Mouse (Mus musculus) common myeloid progenitor, adult 5-6 weeks (primary cell): ENCODE measurements around the gene Cc2d2b. TPM values are rescaled to one million over a fixed set of nuclear protein-coding genes. Genes with fewer than 3 reads are reported as not detected.
A peak's percentile ranks its signal among the peaks of the same experiment; 100 is the strongest.

Source experiments
- ATAC-seq: replicated peaks from 2 replicates; pipeline ENCODE4 v1.8.0; 2016; ENCODE audit warnings: low read depth, mild to moderate bottlenecking, moderate TSS enrichment, inconsistent platforms; ENCODE audit not compliant: poor library complexity, severe bottlenecking
- total RNA-seq: library from RNA; stranded (forward); fragments of 200-1000, 187-1606 nt; gene quantifications from 2 replicates; pipeline ENCODE4 v1.2.3, GENCODE M21; 2017

Gene Cc2d2b
- total RNA-seq, 1 experiment from 2014 or later: 1.5 TPM

- ATAC-seq: peak; percentile 83
These were observed 82.3 kb downstream of the Cc2d2b start, which contains the start of gene Ccnj for GRCm38 (mm10) chr19:40830703-40831415. Ccnj (plus strand) TSS chr19:40831279.

- ATAC-seq: peak; percentile 34; the same call in 1 of the 2 replicates
These were observed 83.1 kb downstream of the Cc2d2b start for GRCm38 (mm10) chr19:40831416-40832201.

- ATAC-seq: peak; percentile 24; the same call in 1 of the 2 replicates
These were observed 83.8 kb downstream of the Cc2d2b start for GRCm38 (mm10) chr19:40832361-40832760.

- no peak for ATAC-seq
These were observed 85.9 kb downstream of the Cc2d2b start for GRCm38 (mm10) chr19:40834436-40834835.

GRCm38 (mm10) chr19:40838205-40838604 lies 89.7 kb downstream of the Cc2d2b start:
- no peak for ATAC-seq

GRCm38 (mm10) chr19:40840303-40840702 lies 91.8 kb downstream of the Cc2d2b start:
- ATAC-seq: peak; percentile 54

- ATAC-seq: no peak
These were observed 92.5 kb downstream of the Cc2d2b start for GRCm38 (mm10) chr19:40841083-40841482.

- no peak for ATAC-seq
These were observed 93.0 kb downstream of the Cc2d2b start for GRCm38 (mm10) chr19:40841593-40841992.

- no peak for ATAC-seq
These were observed 96.2 kb downstream of the Cc2d2b start for GRCm38 (mm10) chr19:40844731-40845130.

- no peak for ATAC-seq
These were observed 100.8 kb downstream of the Cc2d2b start for GRCm38 (mm10) chr19:40849391-40849790.

- ATAC-seq: no peak
These were observed 111.0 kb downstream of the Cc2d2b start for GRCm38 (mm10) chr19:40859555-40859954.

- ATAC-seq: no peak
These were observed 119.7 kb downstream of the Cc2d2b start for GRCm38 (mm10) chr19:40868284-40868683.

- no peak for ATAC-seq
These were observed 121.0 kb downstream of the Cc2d2b start for GRCm38 (mm10) chr19:40869425-40870105.

GRCm38 (mm10) chr19:40872955-40873665 lies 124.6 kb downstream of the Cc2d2b start:
- ATAC-seq: peak; percentile 96

Other genes with a start within 250 kb of the Cc2d2b start
- gene Sorbs1, start 235.0 kb upstream of the Cc2d2b start, total RNA-seq: 5.8 and 10.2 TPM in 2 replicates
- 49.1 and 58.7 TPM in 2 replicates for gene Aldh18a1, start 160.3 kb upstream of the Cc2d2b start, total RNA-seq
- gene Tctn3, start 136.5 kb upstream of the Cc2d2b start, total RNA-seq: 6.0 and 6.8 TPM in 2 replicates
- 7.8 and 11.9 TPM in 2 replicates for gene Entpd1, start 136.4 kb upstream of the Cc2d2b start, total RNA-seq
- gene Ccnj, start 82.5 kb downstream of the Cc2d2b start, total RNA-seq: 6.4 and 7.4 TPM in 2 replicates
- 36.4 and 39.2 TPM in 2 replicates for gene Zfp518a, start 146.0 kb downstream of the Cc2d2b start, total RNA-seq
- gene Blnk, start 245.8 kb downstream of the Cc2d2b start, total RNA-seq: 0.05 and 0.78 TPM in 2 replicates